Mouse (Mus musculus) ES-E14 (cell line): ENCODE measurements around the gene Lce1l. TPM values are rescaled to one million over a fixed set of nuclear protein-coding genes. Genes with fewer than 3 reads are reported as not detected.

Experiments used
- DNase-seq: peaks from one replicate; pipeline ENCODE4 v3.0.0-alpha.2; 2013; ENCODE audit warnings: low read depth, low spot score
- H3K27ac ChIP-seq: 2 replicates; pipeline ENCODE4 v1.5.1; 2012; ENCODE audit warnings: low read depth, mild to moderate bottlenecking, low read length, moderate library complexity, mixed read lengths; ENCODE audit not compliant: poor library complexity, insufficient read depth, severe bottlenecking
- H3K36me3 ChIP-seq: 2 replicates; pipeline ENCODE4 v1.6.1; 2012; ENCODE audit warnings: mild to moderate bottlenecking, low read length, moderate library complexity, mixed read lengths; ENCODE audit not compliant: control insufficient read depth, poor library complexity, insufficient read depth, severe bottlenecking
- H3K4me1 ChIP-seq, 2 experiments: fragments of 150-350 bp in 1 of 2; sonication (generic) in 1 of 2; 2 replicates each; pipeline ENCODE4 v1.6.1; 2012; ENCODE audit warnings: low read length in 2 of 2, mild to moderate bottlenecking in 1 of 2, mixed read lengths in 1 of 2; ENCODE audit not compliant: control insufficient read depth in 2 of 2, insufficient read depth in 2 of 2, poor library complexity in 1 of 2
- H3K4me3 ChIP-seq, 2 experiments: fragments of 150-350 bp in 1 of 2; sonication (generic) in 1 of 2; 2 replicates each; pipeline ENCODE4 v1.5.1; 2012; ENCODE audit warnings: low read length in 2 of 2, low read depth in 1 of 2, mild to moderate bottlenecking in 1 of 2, mixed read lengths in 1 of 2; ENCODE audit not compliant: insufficient read depth in 1 of 2, poor library complexity in 1 of 2, severe bottlenecking in 1 of 2
- H3K9ac ChIP-seq: 2 replicates; pipeline ENCODE4 v1.6.1; 2012; ENCODE audit warnings: low read depth, mild to moderate bottlenecking, low read length, mixed read lengths; ENCODE audit not compliant: poor library complexity, insufficient read depth, severe bottlenecking
- H3K9me3 ChIP-seq: fragments of 150-350 bp; sonication (generic); 2 replicates; pipeline ENCODE4 v1.6.1; 2012; ENCODE audit warnings: low read depth, mild to moderate bottlenecking, low read length; ENCODE audit not compliant: control insufficient read depth, insufficient read depth
- CHD2 ChIP-seq: IDR thresholded peaks from 2 replicates; pipeline ENCODE4 v1.6.1; 2014; ENCODE audit warnings: mild to moderate bottlenecking, low read depth, low read length, inconsistent platforms
- HCFC1 ChIP-seq: IDR thresholded peaks from 2 replicates; pipeline ENCODE4 v1.6.1; 2012; ENCODE audit warnings: low read length, inconsistent platforms, borderline replicate concordance; ENCODE audit not compliant: insufficient read depth
- MAFK ChIP-seq: IDR thresholded peaks from 2 replicates; pipeline ENCODE4 v1.6.1; 2014; ENCODE audit warnings: mild to moderate bottlenecking, low read depth, low read length, inconsistent platforms; ENCODE audit not compliant: insufficient read depth
- ZC3H11A ChIP-seq: IDR thresholded peaks from 2 replicates; pipeline ENCODE4 v1.6.1; 2012; ENCODE audit warnings: low read depth, mild to moderate bottlenecking, inconsistent platforms, low read length, borderline replicate concordance
- ZNF384 ChIP-seq: IDR thresholded peaks from 2 replicates; pipeline ENCODE4 v1.6.1; 2012; ENCODE audit warnings: low read depth, low read length, inconsistent platforms
- in situ Hi-C, 2 experiments: fragments of 600-800 bp; cut with MboI; formaldehyde crosslinking; loops; one replicate each; pipeline ENCODE4 v1.15.1; 2025; ENCODE audit warnings: low sequenced_read_pairs in 2 of 2, inconsistent platforms in 1 of 2; ENCODE audit not compliant: unreplicated experiment in 2 of 2
- total RNA-seq: library from RNA; depleted of rRNA; stranded (reverse); fragments of 300-350 nt; gene quantifications from 2 replicates; pipeline ENCODE4 v1.2.3, GENCODE M21; 2012; rRNA removed

The Lce1l gene
- not detected in 2 replicates for total RNA-seq

DNA sequence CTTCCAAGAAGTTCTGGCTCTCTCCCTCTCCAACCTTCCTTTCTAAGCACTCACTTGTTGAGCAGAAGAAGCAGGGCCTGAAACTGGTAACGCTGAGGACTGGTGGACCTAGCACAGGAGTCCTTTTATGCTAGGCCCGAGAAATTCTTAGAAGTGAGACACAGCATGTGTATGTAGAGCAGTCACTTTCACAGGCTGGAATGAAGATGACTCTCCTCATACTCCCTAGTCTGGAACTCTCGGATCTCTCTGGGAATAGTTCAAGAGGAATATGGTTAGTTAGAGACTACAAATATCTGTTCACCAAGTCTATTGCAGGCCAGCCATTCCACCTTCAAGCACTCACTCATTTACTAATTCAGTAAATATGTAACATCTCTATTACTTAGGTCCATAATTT lies at the start of gene Lce1l:
Gene Lce1l, minus strand, starts transcription at position 101 of the 400 bp plus-strand sequence.
- TF ChIP-seq HCFC1 (no peak), MAFK (no peak)
- no peak for DNase-seq
- H3K9me3 ChIP-seq = no peaks in the 10 kb centered on the region
- H3K4me1 ChIP-seq = no peaks in the 10 kb centered on the region
- in situ Hi-C loops = no loop called here
- no peaks in the 10 kb centered on the region for H3K36me3 ChIP-seq
- no peak within 1 kb of the TSS for H3K27ac ChIP-seq
- no peak within 1 kb of the TSS for H3K9ac ChIP-seq
- H3K4me3 ChIP-seq = no peak within 1 kb of the TSS

DNA sequence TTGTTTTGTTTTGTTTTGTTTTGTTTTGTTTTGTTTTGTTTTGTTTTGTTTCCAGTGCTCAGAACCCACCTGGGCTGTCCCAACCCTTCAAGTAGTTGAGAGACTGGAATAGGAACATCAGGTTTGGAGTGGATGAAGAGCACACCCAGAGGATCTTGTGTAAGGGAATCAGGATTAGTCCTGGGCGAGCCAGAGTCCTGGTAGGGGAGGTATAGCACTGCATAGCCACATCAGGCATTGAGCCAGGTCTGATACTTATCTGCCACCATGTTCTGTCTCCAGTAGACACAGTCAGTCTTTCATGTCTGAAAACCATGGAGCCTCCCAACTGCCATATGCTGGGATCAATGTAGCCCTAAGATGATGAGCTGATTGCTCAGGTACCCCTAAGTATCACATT lies 43.4 kb upstream of the Lce1l start:
- DNase-seq = no peak
- no peak overlapping the region for H3K4me3 ChIP-seq
- H3K36me3 ChIP-seq = no peaks in the 10 kb centered on the region
- TF ChIP-seq ZC3H11A (no peak), HCFC1 (no peak), MAFK (no peak), ZNF384 (no peak), CHD2 (no peak)
- no peaks in the 10 kb centered on the region for H3K4me1 ChIP-seq
- no peak overlapping the region for H3K27ac ChIP-seq
- no peaks in the 10 kb centered on the region for H3K9me3 ChIP-seq
- in situ Hi-C loops = no loop called here
- no peak overlapping the region for H3K9ac ChIP-seq

- no peak for DNase-seq
- H3K27ac ChIP-seq = no peak overlapping the region
- H3K4me1 ChIP-seq = no peaks in the 10 kb centered on the region
- H3K9ac ChIP-seq = no peak overlapping the region
- no peak overlapping the region for H3K4me3 ChIP-seq
- TF ChIP-seq HCFC1 (no peak), ZC3H11A (no peak), MAFK (no peak), CHD2 (no peak), ZNF384 (no peak)
- H3K9me3 ChIP-seq = no peaks in the 10 kb centered on the region
- in situ Hi-C loops = no loop called here
- H3K36me3 ChIP-seq = no peaks in the 10 kb centered on the region
Measured at GRCm38 (mm10) chr3:92894063-92894462, 43.0 kb upstream of the Lce1l start.

DNA sequence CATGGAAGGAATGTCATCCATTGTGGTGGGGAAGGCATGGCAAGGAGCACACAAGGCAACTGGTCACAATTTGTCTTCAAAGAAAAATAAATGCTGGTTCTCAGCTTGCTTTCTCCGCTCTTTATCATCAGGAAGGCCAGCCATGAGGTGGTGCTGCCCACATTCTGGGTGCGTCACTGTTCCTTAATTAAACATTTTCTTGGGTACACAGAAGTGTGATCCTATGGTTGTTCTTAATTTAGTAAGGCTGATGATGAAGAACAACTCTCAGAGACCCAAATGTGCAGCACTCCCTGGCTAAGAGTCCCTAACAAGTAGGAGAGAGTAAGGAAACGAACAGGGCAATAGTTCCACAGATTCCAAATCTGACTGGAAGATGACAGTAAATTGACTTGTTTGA lies 23.1 kb upstream of the Lce1l start:
- no peak for TF ChIP-seq HCFC1
- no peak for TF ChIP-seq ZNF384
- no peak for TF ChIP-seq MAFK
- TF ChIP-seq CHD2 = no peak
- TF ChIP-seq ZC3H11A = no peak
- H3K4me3 ChIP-seq = no peak overlapping the region
- H3K27ac ChIP-seq = no peak overlapping the region
- no peaks in the 10 kb centered on the region for H3K4me1 ChIP-seq
- no peak overlapping the region for H3K9ac ChIP-seq
- no peaks in the 10 kb centered on the region for H3K36me3 ChIP-seq
- in situ Hi-C loops = no loop called here
- DNase-seq = no peak
- H3K9me3 ChIP-seq = no peaks in the 10 kb centered on the region

GRCm38 (mm10) chr3:92870116-92870515 lies 19.0 kb upstream of the Lce1l start, which contains the start of gene 2310050C09Rik:
TSS of gene 2310050C09Rik (minus strand) at chr3:92870216.
- in situ Hi-C loops = no loop called here
- TF ChIP-seq CHD2 (no peak), MAFK (no peak), HCFC1 (no peak), ZNF384 (no peak), ZC3H11A (no peak)

More at GRCm38 (mm10) chr3:92870116-92870515, 19.0 kb upstream of the Lce1l start, which contains the start of gene 2310050C09Rik:
- no peak within 1 kb of the TSS for H3K27ac ChIP-seq
- H3K36me3 ChIP-seq = no peaks in the 10 kb centered on the region
- H3K9me3 ChIP-seq = no peaks in the 10 kb centered on the region
- no peak for DNase-seq
- H3K4me1 ChIP-seq = no peaks in the 10 kb centered on the region
- H3K4me3 ChIP-seq = no peak within 1 kb of the TSS
- H3K9ac ChIP-seq = no peak within 1 kb of the TSS
